Mouse (Mus musculus) neural tube, postnatal 0 days (tissue): ENCODE results near the gene Htr2b. TPM values are rescaled to one million over a fixed set of nuclear protein-coding genes. Genes with fewer than 3 reads are reported as not detected.

Experiments used
- polyA plus RNA-seq: library from polyadenylated mRNA; unstranded; fragments of >200 nt; fragmentation: Nextera tagmentation; extraction: Ambion mirVana; gene quantifications from 2 replicates; pipeline ENCODE4 v1.2.1, GENCODE M21; 2015

The Htr2b gene
- 0.21 and 0.32 TPM in 2 replicates for polyA plus RNA-seq

DNA sequence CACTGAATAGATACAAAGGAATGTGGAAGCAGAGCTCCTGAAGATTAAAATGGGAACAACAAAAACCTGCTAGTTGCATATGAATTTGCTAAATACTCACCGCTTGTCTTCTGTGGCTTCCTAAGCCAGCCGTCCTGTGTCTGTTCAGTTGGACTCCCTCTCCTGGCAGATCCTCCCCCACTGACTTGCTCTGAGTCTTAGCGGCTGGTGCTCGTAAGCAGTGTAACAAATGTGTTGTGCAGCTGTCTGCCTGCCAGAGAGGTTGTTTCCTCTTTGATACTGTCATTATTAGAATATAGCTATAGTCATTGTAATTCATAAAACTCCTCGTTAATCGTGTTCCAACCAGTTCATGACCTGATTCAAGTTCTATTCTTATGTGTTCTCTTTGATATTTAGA lies at the start of gene Htr2b:
Gene Htr2b (minus strand): TSS at position 192 of the 400 bp plus-strand sequence.

DNA sequence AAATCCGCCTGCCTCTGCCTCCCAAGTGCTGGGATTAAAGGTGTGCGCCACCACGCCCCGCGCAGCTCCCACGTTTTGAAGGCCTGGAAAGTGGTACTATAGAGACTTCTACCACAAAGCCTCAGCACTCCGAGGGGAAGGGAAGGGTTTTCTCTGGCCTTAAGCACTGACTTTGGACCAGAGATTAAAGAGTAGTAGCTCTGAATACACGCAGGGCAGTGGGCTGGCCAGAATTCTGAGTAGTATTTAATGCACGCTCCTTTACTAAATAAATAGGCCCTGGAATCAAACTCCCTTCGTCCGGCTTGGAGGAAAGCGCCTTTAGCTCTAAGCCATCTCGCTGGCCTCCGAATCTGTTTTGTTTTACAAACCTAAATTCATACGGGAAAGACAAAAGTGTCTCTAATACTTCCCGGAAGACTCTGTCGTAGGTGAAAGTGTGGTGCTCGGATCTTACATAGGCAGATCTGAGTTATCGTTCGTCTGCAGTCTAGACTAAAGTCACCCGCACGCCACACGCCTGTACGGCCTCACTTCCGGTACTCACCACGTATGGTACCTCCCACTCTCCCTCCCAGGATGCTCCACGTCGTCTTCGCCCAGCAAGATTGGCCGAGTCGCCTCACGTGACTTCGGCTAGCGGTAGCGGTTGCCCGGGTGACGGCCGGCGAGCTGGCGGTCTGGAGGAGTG lies 42.5 kb upstream of the Htr2b start, which contains the start of gene Armc9:
Gene Armc9 (plus strand): TSS at position 648 of the 691 bp plus-strand sequence.

GRCm38 (mm10) chr1:86133337-86133736 lies 21.6 kb upstream of the Htr2b start, which contains the start of gene Gm21972:
Gene Gm21972 (plus strand): TSS chr1:86133637.

GRCm38 (mm10) chr1:86064271-86064991 lies 47.3 kb downstream of the Htr2b start, which contains the start of gene Psmd1:
Gene Psmd1 (plus strand): TSS chr1:86064387.

Other genes starting within 250 kb of the Htr2b start
- 251 and 261 TPM in 2 replicates for gene Itm2c, start 217.7 kb downstream of the Htr2b start, polyA plus RNA-seq
- gene 4933407L21Rik, start 183.5 kb downstream of the Htr2b start, polyA plus RNA-seq = 11.5 and 14.3 TPM in 2 replicates
- gene Gpr55, start 151.0 kb downstream of the Htr2b start, polyA plus RNA-seq = 0.08 and 0.15 TPM in 2 replicates
- 1.5 and 1.7 TPM in 2 replicates for gene Spata3, start 95.2 kb downstream of the Htr2b start, polyA plus RNA-seq
- 10.6 and 12.2 TPM in 2 replicates for gene 2810459M11Rik, start 66.1 kb downstream of the Htr2b start, polyA plus RNA-seq
- 158 and 161 TPM in 2 replicates for gene Psmd1, start 47.6 kb downstream of the Htr2b start, polyA plus RNA-seq
- 0.31 and 0.71 TPM in 2 replicates for gene Gm21972, start 21.7 kb upstream of the Htr2b start, polyA plus RNA-seq
- gene Armc9, start 42.8 kb upstream of the Htr2b start, polyA plus RNA-seq = 31.6 and 33.0 TPM in 2 replicates
- gene B3gnt7, start 190.9 kb upstream of the Htr2b start, polyA plus RNA-seq = 8.4 and 8.9 TPM in 2 replicates
- gene Ncl, start 247.4 kb upstream of the Htr2b start, polyA plus RNA-seq = 168 and 183 TPM in 2 replicates